Mouse (Mus musculus): ENCODE measurements at regions not wholly inside any gene's neighbourhood (a gene's known extent, or its start where the extent isn't known, plus 50 kb on each side); places are given as distances from the start of the nearest gene placed in this dataset.

DNA sequence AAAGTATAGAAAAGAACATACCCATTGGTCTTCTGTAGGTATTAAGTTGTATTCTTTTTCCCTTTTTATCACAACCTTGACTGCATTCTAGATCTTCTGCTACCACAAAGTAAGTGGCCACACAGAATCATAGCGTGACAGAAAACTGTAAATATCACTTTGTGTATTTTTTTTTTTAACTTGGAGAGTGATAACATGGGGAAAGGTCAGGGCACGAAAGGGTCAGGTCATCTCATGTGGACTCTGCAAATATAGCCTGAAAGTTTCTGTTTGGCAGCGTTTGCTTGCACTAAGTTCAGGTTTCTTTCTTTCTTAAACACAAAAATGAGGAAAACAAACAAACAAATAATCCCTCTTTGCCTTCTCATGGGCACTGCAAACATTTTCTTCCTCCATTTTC lies 1101.1 kb downstream of the Gsdmc2 start:
- no peaks in the 10 kb centered on the region for H3K4me1 ChIP-seq (replicated peaks; ENCODE audit: control insufficient read depth, insufficient read depth, low read length)

DNA sequence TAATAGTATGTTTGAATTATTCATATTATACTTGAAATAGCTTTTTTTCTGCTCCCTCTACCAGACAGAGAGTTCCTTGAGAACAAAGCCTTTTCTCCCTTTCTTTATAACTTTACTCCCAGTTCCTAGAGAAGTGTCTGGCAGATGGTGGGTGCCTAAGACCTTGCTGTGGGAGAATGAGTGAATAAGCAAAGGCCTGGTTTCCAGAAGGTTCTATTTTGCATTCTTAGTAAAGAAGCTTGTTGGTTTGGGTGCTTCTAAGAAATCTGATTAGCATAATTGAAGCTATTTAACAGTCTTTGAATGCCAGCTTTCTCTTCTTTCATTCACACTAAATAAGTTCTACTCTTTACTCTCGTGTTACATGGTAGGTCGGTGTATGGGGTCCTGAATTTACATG lies 1104.2 kb downstream of the Gsdmc2 start:
- no peaks in the 10 kb centered on the region for H3K4me1 ChIP-seq (replicated peaks; ENCODE audit: control insufficient read depth, insufficient read depth, low read length)
- WGBS, result 96% methylated on average over 2 of the region's 2 CpGs
- H3K27me3 ChIP-seq (ENCODE audit: control insufficient read depth, insufficient read depth, low read length), result no peaks in the 10 kb centered on the region
- no peak for DNase-seq
- no peaks in the 10 kb centered on the region for H3K36me3 ChIP-seq (ENCODE audit: control insufficient read depth, insufficient read depth, low read length)
- no peak overlapping the region for H3K27ac ChIP-seq (ENCODE audit: control insufficient read depth, insufficient read depth, low read length)
- no peak for TF ChIP-seq POLR2A (IDR thresholded peaks at IDR 0.05; ENCODE audit: control insufficient read depth, extremely low read depth, insufficient read depth, low read length, poor library complexity)
- TF ChIP-seq CTCF (IDR thresholded peaks at IDR 0.05; ENCODE audit: borderline replicate concordance, control insufficient read depth, extremely low read depth, insufficient read depth, low read length, poor library complexity), result no peak
- H3K4me3 ChIP-seq (ENCODE audit: control insufficient read depth, insufficient read depth, low read length), result no peak overlapping the region

More for the DNA sequence above, 1101.1 kb downstream of the Gsdmc2 start:
- no peak for DNase-seq
- Histone ChIP-seq H3K4me3 (ENCODE audit: control insufficient read depth, insufficient read depth, low read length) (no peak overlapping the region), H3K27ac (ENCODE audit: control insufficient read depth, insufficient read depth, low read length) (no peak overlapping the region), H3K36me3 (ENCODE audit: control insufficient read depth, insufficient read depth, low read length) (no peaks in the 10 kb centered on the region), H3K27me3 (ENCODE audit: control insufficient read depth, insufficient read depth, low read length) (no peaks in the 10 kb centered on the region)
- 91% methylated on average over 3 of the region's 3 CpGs for WGBS
- TF ChIP-seq CTCF (IDR thresholded peaks at IDR 0.05; ENCODE audit: borderline replicate concordance, control insufficient read depth, extremely low read depth, insufficient read depth, low read length, poor library complexity) (no peak), POLR2A (IDR thresholded peaks at IDR 0.05; ENCODE audit: control insufficient read depth, extremely low read depth, insufficient read depth, low read length, poor library complexity) (no peak)

DNA sequence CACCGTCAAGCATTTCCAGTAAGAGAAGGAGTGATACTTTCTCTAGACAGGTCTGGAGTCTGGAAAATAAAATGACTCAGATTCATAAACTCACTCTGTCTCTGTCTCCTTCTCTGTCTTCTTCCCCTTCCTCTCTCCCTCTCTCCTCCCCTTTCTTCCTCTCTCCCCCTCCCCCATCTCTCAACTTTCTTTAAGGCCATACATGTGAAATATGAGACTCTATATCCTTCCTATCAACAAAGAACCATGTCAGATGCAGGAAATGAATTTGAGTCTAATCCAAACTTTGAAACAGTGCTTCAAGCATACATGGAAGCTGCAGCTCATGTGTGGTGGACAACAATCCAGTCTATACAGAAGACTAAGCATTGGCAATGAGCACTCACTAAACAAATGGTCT lies 1109.6 kb downstream of the Gsdmc2 start:
- Histone ChIP-seq H3K36me3 (ENCODE audit: control insufficient read depth, insufficient read depth, low read length) (no peaks in the 10 kb centered on the region), H3K4me3 (ENCODE audit: control insufficient read depth, insufficient read depth, low read length) (no peak overlapping the region), H3K27me3 (ENCODE audit: control insufficient read depth, insufficient read depth, low read length) (no peaks in the 10 kb centered on the region), H3K4me1 (replicated peaks; ENCODE audit: control insufficient read depth, insufficient read depth, low read length) (peaks cover 4% of the 10 kb centered on the region), H3K27ac (ENCODE audit: control insufficient read depth, insufficient read depth, low read length) (no peak overlapping the region)
- TF ChIP-seq POLR2A (IDR thresholded peaks at IDR 0.05; ENCODE audit: control insufficient read depth, extremely low read depth, insufficient read depth, low read length, poor library complexity) (no peak), CTCF (IDR thresholded peaks at IDR 0.05; ENCODE audit: borderline replicate concordance, control insufficient read depth, extremely low read depth, insufficient read depth, low read length, poor library complexity) (no peak)
- no peak for DNase-seq
- 41% methylated on average over 1 of the region's 1 CpGs for WGBS

DNA sequence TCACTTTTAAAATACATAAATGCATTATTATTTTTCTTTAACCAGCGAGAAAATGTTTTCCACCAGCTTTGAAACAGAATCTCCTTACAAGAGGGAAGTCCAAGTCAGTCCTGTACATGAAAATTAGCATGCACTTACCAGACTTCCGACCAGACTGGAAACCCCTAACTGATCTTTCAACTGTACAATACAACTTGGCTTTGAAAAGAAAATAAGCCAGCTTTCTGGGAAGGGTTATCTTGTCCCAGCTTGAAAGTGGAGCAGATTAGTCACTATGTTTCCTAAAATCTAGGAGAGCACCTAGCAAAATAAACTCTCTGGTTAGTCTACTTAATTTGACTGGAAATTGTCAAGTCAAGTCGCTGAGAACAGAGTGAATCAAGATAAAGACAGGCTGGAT lies 1110.1 kb downstream of the Gsdmc2 start:
- Histone ChIP-seq H3K27ac (ENCODE audit: control insufficient read depth, insufficient read depth, low read length) (no peak overlapping the region), H3K36me3 (ENCODE audit: control insufficient read depth, insufficient read depth, low read length) (no peaks in the 10 kb centered on the region), H3K4me3 (ENCODE audit: control insufficient read depth, insufficient read depth, low read length) (no peak overlapping the region), H3K4me1 (replicated peaks; ENCODE audit: control insufficient read depth, insufficient read depth, low read length) (peaks cover 4% of the 10 kb centered on the region), H3K27me3 (ENCODE audit: control insufficient read depth, insufficient read depth, low read length) (no peaks in the 10 kb centered on the region)
- 23% methylated on average over 3 of the region's 3 CpGs for WGBS
- TF ChIP-seq CTCF (IDR thresholded peaks at IDR 0.05; ENCODE audit: borderline replicate concordance, control insufficient read depth, extremely low read depth, insufficient read depth, low read length, poor library complexity) (no peak), POLR2A (IDR thresholded peaks at IDR 0.05; ENCODE audit: control insufficient read depth, extremely low read depth, insufficient read depth, low read length, poor library complexity) (no peak)
- no peak for DNase-seq

DNA sequence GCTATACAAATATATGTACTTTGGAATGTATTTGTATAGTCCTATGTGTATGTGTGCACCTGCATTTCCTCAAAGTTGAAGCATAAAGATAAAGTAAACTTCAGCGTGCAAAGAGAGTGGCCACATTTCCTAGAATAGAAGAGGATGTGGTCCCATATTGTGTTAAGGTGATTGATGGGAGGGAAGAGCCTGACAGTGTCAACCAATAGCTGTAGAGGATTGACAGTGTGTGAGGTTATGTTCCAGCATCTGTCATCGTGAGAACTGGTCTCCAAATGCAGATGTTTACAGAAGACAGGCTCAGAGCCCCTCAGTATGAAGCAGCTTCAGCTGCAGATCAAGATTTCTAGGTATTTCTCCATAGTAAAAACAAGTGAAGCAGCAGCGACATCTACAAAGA lies 1114.5 kb downstream of the Gsdmc2 start:
- Histone ChIP-seq H3K4me3 (ENCODE audit: control insufficient read depth, insufficient read depth, low read length) (no peak overlapping the region), H3K27me3 (ENCODE audit: control insufficient read depth, insufficient read depth, low read length) (no peaks in the 10 kb centered on the region), H3K27ac (ENCODE audit: control insufficient read depth, insufficient read depth, low read length) (no peak overlapping the region), H3K4me1 (replicated peaks; ENCODE audit: control insufficient read depth, insufficient read depth, low read length) (peaks cover 4% of the 10 kb centered on the region), H3K36me3 (ENCODE audit: control insufficient read depth, insufficient read depth, low read length) (no peaks in the 10 kb centered on the region)
- WGBS, result 5% methylated on average over 3 of the region's 3 CpGs
- DNase-seq, result no peak
- no peak for TF ChIP-seq POLR2A (IDR thresholded peaks at IDR 0.05; ENCODE audit: control insufficient read depth, extremely low read depth, insufficient read depth, low read length, poor library complexity)
- TF ChIP-seq CTCF (IDR thresholded peaks at IDR 0.05; ENCODE audit: borderline replicate concordance, control insufficient read depth, extremely low read depth, insufficient read depth, low read length, poor library complexity), result no peak

DNA sequence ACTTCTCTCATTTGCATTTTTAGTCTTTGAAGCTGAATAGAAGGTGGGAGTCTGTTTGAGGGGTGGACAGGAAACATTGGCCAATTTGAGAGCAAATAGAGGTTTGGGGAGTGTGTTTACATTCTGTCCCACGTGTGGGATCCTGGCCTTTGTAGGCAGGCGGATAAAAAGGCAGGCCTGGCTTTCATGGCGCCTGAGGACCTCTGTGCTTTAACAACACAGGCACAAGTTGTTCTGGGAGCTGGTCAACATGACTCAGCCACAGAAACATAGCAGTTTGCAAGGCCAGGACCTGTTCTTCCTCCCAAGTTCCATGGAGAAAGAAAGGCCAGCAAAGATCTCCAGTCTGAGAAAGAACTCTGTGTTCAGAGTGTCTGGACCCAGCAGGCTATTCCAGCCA lies 1130.7 kb downstream of the Gsdmc2 start:
- Histone ChIP-seq H3K36me3 (ENCODE audit: control insufficient read depth, insufficient read depth, low read length) (no peaks in the 10 kb centered on the region), H3K27ac (ENCODE audit: control insufficient read depth, insufficient read depth, low read length) (no peak overlapping the region), H3K4me3 (ENCODE audit: control insufficient read depth, insufficient read depth, low read length) (no peak overlapping the region), H3K4me1 (replicated peaks; ENCODE audit: control insufficient read depth, insufficient read depth, low read length) (no peaks in the 10 kb centered on the region), H3K27me3 (ENCODE audit: control insufficient read depth, insufficient read depth, low read length) (no peaks in the 10 kb centered on the region)
- no peak for TF ChIP-seq CTCF (IDR thresholded peaks at IDR 0.05; ENCODE audit: borderline replicate concordance, control insufficient read depth, extremely low read depth, insufficient read depth, low read length, poor library complexity)
- TF ChIP-seq POLR2A (IDR thresholded peaks at IDR 0.05; ENCODE audit: control insufficient read depth, extremely low read depth, insufficient read depth, low read length, poor library complexity), result no peak
- 83% methylated on average over 3 of the region's 3 CpGs for WGBS
- DNase-seq, result no peak

DNA sequence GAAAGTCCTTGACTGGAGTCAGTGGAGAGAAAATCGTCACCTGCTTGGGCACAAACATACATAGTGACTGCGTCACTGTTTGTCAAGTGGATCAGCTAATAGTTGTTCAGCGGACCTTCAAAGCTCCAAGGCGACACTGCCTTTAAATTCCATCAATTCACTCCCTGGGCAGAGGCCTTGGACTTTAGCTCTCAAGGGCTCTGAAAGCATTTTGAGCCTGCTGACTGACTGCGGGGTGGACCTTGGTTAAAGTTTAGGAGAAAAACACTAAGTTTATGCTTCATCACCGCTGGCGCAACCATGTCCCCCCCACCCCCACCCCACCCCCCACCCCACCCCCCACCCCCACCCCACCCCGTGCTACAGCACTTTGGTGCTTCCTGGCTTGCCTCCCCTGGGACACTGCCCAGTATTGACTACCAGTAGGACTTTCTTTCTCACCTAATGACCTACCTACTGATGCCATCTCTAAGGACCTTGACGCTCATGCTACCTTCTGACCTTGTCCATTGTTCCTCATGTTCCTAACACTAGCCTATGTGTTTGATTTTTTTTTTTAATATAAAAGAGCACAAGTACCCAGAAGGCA lies 1132.3 kb downstream of the Gsdmc2 start:
- WGBS, result 95% methylated on average over 8 of the region's 9 CpGs
- H3K27me3 ChIP-seq (ENCODE audit: control insufficient read depth, insufficient read depth, low read length), result no peaks in the 10 kb centered on the region
- TF ChIP-seq CTCF (IDR thresholded peaks at IDR 0.05; ENCODE audit: borderline replicate concordance, control insufficient read depth, extremely low read depth, insufficient read depth, low read length, poor library complexity), result no peak
- TF ChIP-seq POLR2A (IDR thresholded peaks at IDR 0.05; ENCODE audit: control insufficient read depth, extremely low read depth, insufficient read depth, low read length, poor library complexity), result no peak
- no peak overlapping the region for H3K4me3 ChIP-seq (ENCODE audit: control insufficient read depth, insufficient read depth, low read length)
- no peak overlapping the region for H3K27ac ChIP-seq (ENCODE audit: control insufficient read depth, insufficient read depth, low read length)
- no peaks in the 10 kb centered on the region for H3K36me3 ChIP-seq (ENCODE audit: control insufficient read depth, insufficient read depth, low read length)
- no peaks in the 10 kb centered on the region for H3K4me1 ChIP-seq (replicated peaks; ENCODE audit: control insufficient read depth, insufficient read depth, low read length)
- DNase-seq, result no peak
